Mouse (Mus musculus) induced T-regulatory cell, adult 2 months (primary cell): Measurements from ENCODE around the gene Pnpla5.

Experiments used
- DNase-seq: peaks from one replicate; pipeline ENCODE4 v3.0.0-alpha.2; 2012; ENCODE audit warnings: low read depth

Gene Pnpla5

DNA sequence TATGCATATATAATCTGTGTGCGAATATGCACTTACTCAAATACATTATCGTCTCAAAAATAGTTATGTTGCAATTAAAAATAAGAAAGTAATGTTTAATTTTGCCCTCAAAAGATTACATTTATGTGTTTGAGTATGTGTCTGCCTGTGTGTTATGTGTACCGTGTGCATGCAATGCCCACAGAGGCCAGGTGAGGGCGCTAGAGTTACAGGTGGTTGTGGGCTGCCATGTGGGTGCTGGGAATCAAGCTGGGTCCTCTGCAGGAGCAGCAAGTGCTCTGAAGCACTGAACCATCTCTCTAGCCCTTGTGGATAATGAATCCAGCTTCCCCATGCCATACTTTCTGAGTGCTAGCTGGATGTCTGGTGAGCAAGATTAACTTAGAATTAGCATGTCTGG lies 57.3 kb downstream of the Pnpla5 start:
- DNase-seq = no peak

DNA sequence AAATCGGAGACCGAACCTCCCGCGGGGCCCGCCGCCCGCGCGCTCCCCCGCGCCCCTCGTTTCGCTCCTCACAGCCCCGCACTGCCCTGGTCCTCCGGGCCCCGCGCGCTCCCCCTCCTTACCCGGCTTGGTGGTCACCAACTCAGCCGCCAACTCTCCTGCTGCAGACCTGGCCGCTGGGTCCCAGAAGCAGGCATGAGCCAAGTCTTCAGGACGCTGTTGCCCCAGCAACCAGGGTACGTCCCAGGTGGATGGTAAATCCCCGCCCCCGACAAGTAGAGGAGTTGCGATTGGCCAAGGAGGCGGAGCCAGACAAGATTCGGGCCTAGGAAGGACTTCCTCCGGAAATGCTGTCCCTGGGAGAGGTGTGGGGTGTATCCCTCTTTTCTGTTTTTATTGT lies 57.8 kb downstream of the Pnpla5 start, which contains the start of gene Efcab6:
Gene Efcab6 (minus strand): TSS at position 240 of the 400 bp plus-strand sequence.
- no peak for DNase-seq
